Comparison of ENCODE assay signal across 11 mouse cellular contexts in genomic region chr19:45028746-45029145, GRCm38 (mm10). TPM values are rescaled to one million over a fixed set of nuclear protein-coding genes. Genes with fewer than 3 reads are reported as not detected.
DNase-seq lines count a peak whose midpoint lies in the region; ATAC-seq and TF ChIP-seq lines count a peak whose summit lies in the region.
"Had no signal": no experiment of that assay in that cellular context is flagged by ENCODE, and none has a peak within 500 bp of the region (broad histone marks: within the 10 kb centered on the region; RNA-seq: fewer than 3 reads in every experiment).

No protein-coding gene starts in this region.

- intact Hi-C loops in heart, adult 2 months (cut with DNase I): no loop called here
- intact Hi-C loops in heart, postnatal 14 days (cut with DNase I): no loop called here

- peak; percentile 18 to 62 for DNase-seq in adrenal gland, adult (ENCODE audit: inconsistent age in 2 of 2, low spot score in 1 of 2)
- DNase-seq in adrenal gland, postnatal 25 days: no peak
- DNase-seq in heart, adult 2 months: no peak
- no peak for DNase-seq in heart, postnatal 14 days
- DNase-seq in neural tube, embryonic 10.5 days (ENCODE audit: extremely low spot score, low spot score): no peak
- no peak for DNase-seq in spleen, postnatal 36 days (ENCODE audit: low spot score in 2 of 2)
- no peak for DNase-seq in thymus, postnatal 14 days
- DNase-seq: kidney, postnatal 14 days; right cerebral cortex, postnatal 14 days had no signal

- no peak overlapping the region for H3K9ac ChIP-seq in heart, adult 2 months (ENCODE audit: low read depth, low read length)
- 0 out of 2 replicates have a peak overlapping the region, but pooled peaks have one; percentile 12 for H3K9ac ChIP-seq in neural tube, embryonic 13.5 days

- H3K27ac ChIP-seq in heart, adult 2 months: peak overlapping the region; percentile 69
- no peak overlapping the region for H3K27ac ChIP-seq in neural tube, embryonic 13.5 days (replicated peaks)

- H3K79me2 ChIP-seq in heart, adult 2 months (replicated peaks; ENCODE audit: control insufficient read depth, insufficient read depth, low read length): peaks cover 3% of the 10 kb centered on the region

- peaks cover 8% of the 10 kb centered on the region; the same call in 1 of the 2 replicates for H3K36me3 ChIP-seq in heart, adult 2 months (ENCODE audit: control insufficient read depth, insufficient read depth, low read length)
- peaks cover 43% of the 10 kb centered on the region for H3K36me3 ChIP-seq in neural tube, embryonic 13.5 days

- no peak for TF ChIP-seq CTCF in heart, adult 2 months (IDR thresholded peaks at IDR 0.05)

- H3K4me1 ChIP-seq in heart, adult 2 months (ENCODE audit: control insufficient read depth, insufficient read depth, low read length): peaks cover 22% of the 10 kb centered on the region
- peaks cover 49% of the 10 kb centered on the region for H3K4me1 ChIP-seq in neural tube, embryonic 13.5 days (replicated peaks)

- no peaks in the 10 kb centered on the region for H3K9me3 ChIP-seq in neural tube, embryonic 13.5 days

- 59% methylated on average over 19 of the region's 19 CpGs for WGBS in heart, adult 2 months
- 65% methylated on average over 19 of the region's 19 CpGs for WGBS in neural tube, embryonic 13.5 days

- no peak for ATAC-seq in neural tube, embryonic 13.5 days (ENCODE audit: low read depth)

- TF ChIP-seq POLR2A in heart, adult 2 months (IDR thresholded peaks at IDR 0.05; ENCODE audit: insufficient read depth, low read depth, low read length): no peak

- no peak for TF ChIP-seq EP300 in heart, adult 2 months (IDR thresholded peaks at IDR 0.05; ENCODE audit: insufficient read depth, low read depth, low read length)

- H3K4me3 ChIP-seq in heart, adult 2 months: no peak overlapping the region
- no peak overlapping the region for H3K4me3 ChIP-seq in neural tube, embryonic 13.5 days

- no peaks in the 10 kb centered on the region for H3K27me3 ChIP-seq in heart, adult 2 months (ENCODE audit: control insufficient read depth, insufficient read depth, low read length)
- no peaks in the 10 kb centered on the region for H3K27me3 ChIP-seq in neural tube, embryonic 13.5 days

- H3K4me2 ChIP-seq in neural tube, embryonic 13.5 days: no peak overlapping the region

RNA-seq across cellular contexts. Expression of gene Lzts2, which starts 14.5 kb away (rescaled TPM):
- 83.2 and 101 TPM in 2 replicates for total RNA-seq in adrenal gland, postnatal 25 days (2021)
- 10 to 100 TPM; 59.1 to 68.1 TPM for total RNA-seq in heart, adult 2 months (2021)
- 48.8 and 61.6 TPM in 2 replicates for polyA plus RNA-seq in heart, adult 2 months (2012; rRNA removed)
- 10 to 100 TPM; 66.4 to 72.4 TPM for total RNA-seq in heart, postnatal 14 days (2021)
- 29.1 and 30.8 TPM in 2 replicates for polyA plus RNA-seq in neural tube, embryonic 13.5 days (2015; fragmentation: Nextera tagmentation; extraction: Ambion mirVana)

RNA-seq across cellular contexts. Expression of gene Pdzd7, which starts 16.8 kb away (rescaled TPM):
- 0.52 TPM in 1 of 2 replicates, not detected in the other for total RNA-seq in adrenal gland, postnatal 25 days (2021)
- total RNA-seq in heart, adult 2 months (2021): under 1 TPM in 1 of 2 experiments, not detected in 1; 0.08 TPM
- polyA plus RNA-seq in heart, adult 2 months (2012; rRNA removed): 0.38 and 0.43 TPM in 2 replicates
- under 1 TPM in 1 of 2 experiments, not detected in 1; 0.19 TPM for total RNA-seq in heart, postnatal 14 days (2021)
- 1.0 and 1.4 TPM in 2 replicates for polyA plus RNA-seq in neural tube, embryonic 13.5 days (2015; fragmentation: Nextera tagmentation; extraction: Ambion mirVana)
- polyA plus RNA-seq: liver, embryonic 16.5 days had no signal

RNA-seq across cellular contexts. Expression of gene Sfxn3, which starts 18.6 kb away (rescaled TPM):
- total RNA-seq in adrenal gland, postnatal 25 days (2021): 49.3 and 65.0 TPM in 2 replicates
- 10 to 100 TPM; 10.0 to 11.1 TPM for total RNA-seq in heart, adult 2 months (2021)
- polyA plus RNA-seq in heart, adult 2 months (2012; rRNA removed): 15.5 and 18.7 TPM in 2 replicates
- 10 to 100 TPM; 15.7 to 19.1 TPM for total RNA-seq in heart, postnatal 14 days (2021)
- 61.0 and 65.3 TPM in 2 replicates for polyA plus RNA-seq in neural tube, embryonic 13.5 days (2015; fragmentation: Nextera tagmentation; extraction: Ambion mirVana)

RNA-seq across cellular contexts. Expression of gene Mrpl43, which starts 22.5 kb away (rescaled TPM):
- total RNA-seq in adrenal gland, postnatal 25 days (2021): 47.9 and 53.7 TPM in 2 replicates
- total RNA-seq in heart, adult 2 months (2021): 10 to 100 TPM; 45.6 to 53.6 TPM
- polyA plus RNA-seq in heart, adult 2 months (2012; rRNA removed): 55.8 and 64.7 TPM in 2 replicates
- total RNA-seq in heart, postnatal 14 days (2021): 10 to 100 TPM; 50.3 to 53.9 TPM
- polyA plus RNA-seq in neural tube, embryonic 13.5 days (2015; fragmentation: Nextera tagmentation; extraction: Ambion mirVana): 84.9 and 94.8 TPM in 2 replicates

RNA-seq across cellular contexts. Expression of gene Twnk, which starts 23.3 kb away (rescaled TPM):
- total RNA-seq in adrenal gland, postnatal 25 days (2021): 36.7 and 39.3 TPM in 2 replicates
- total RNA-seq in heart, adult 2 months (2021): 10 to 100 TPM; 29.3 to 32.1 TPM
- polyA plus RNA-seq in heart, adult 2 months (2012; rRNA removed): 11.9 and 21.9 TPM in 2 replicates
- total RNA-seq in heart, postnatal 14 days (2021): 10 to 100 TPM; 21.5 to 22.0 TPM
- 15.6 and 17.0 TPM in 2 replicates for polyA plus RNA-seq in neural tube, embryonic 13.5 days (2015; fragmentation: Nextera tagmentation; extraction: Ambion mirVana)

Comparison
In these comparisons a context has a peak if more than half of its experiments do, and no peak if none do; other contexts are left out.
1. DNase-seq: peak in adrenal gland, adult (2 of 2); none in adrenal gland, postnatal 25 days (single experiment), heart, adult 2 months (0 of 2), heart, postnatal 14 days (0 of 2), neural tube, embryonic 10.5 days (single experiment), spleen, postnatal 36 days (0 of 2) and thymus, postnatal 14 days (single experiment).